Comparison of ENCODE assay signal across 27 mouse cellular contexts in genomic region chr1:172129780-172130179, GRCm38 (mm10).
"Had no signal": no experiment of that assay in that cellular context is flagged by ENCODE, and none has a peak within 500 bp of the region (broad histone marks: within the 10 kb centered on the region; RNA-seq: fewer than 3 reads in every experiment).

No protein-coding gene starts in this region.

- H3K4me2 ChIP-seq: embryonic facial prominence, embryonic 12.5 days; embryonic facial prominence, embryonic 13.5 days; embryonic facial prominence, embryonic 15.5 days; forebrain, embryonic 12.5 days; forebrain, embryonic 13.5 days; forebrain, embryonic 15.5 days had no signal

- H3K27me3 ChIP-seq: embryonic facial prominence, embryonic 12.5 days; embryonic facial prominence, embryonic 13.5 days; embryonic facial prominence, embryonic 15.5 days; forebrain, embryonic 12.5 days; forebrain, embryonic 13.5 days; forebrain, embryonic 15.5 days had no signal

- DNase-seq: cerebellum, adult 2 months; cerebellum, adult 8-10 months; cerebellum, adult 9-10 months; cerebellum, adult 9-11 months; cerebellum, postnatal 14 days; cerebellum, postnatal 25 days; cerebellum, postnatal 36 days; embryo, embryonic 11 days; gastrocnemius, adult 2 months; gastrocnemius, postnatal 10 days; gastrocnemius, postnatal 14 days; gastrocnemius, postnatal 25 days; gastrocnemius, postnatal 36 days; heart, adult 18-20 months; heart, adult 2 months had no signal

- H3K27ac ChIP-seq: embryonic facial prominence, embryonic 10.5 days; embryonic facial prominence, embryonic 12.5 days; embryonic facial prominence, embryonic 13.5 days; embryonic facial prominence, embryonic 15.5 days; forebrain, embryonic 10.5 days; forebrain, embryonic 12.5 days; forebrain, embryonic 13.5 days; forebrain, embryonic 15.5 days; gastrocnemius, adult 2 months; heart, adult 2 months had no signal

- H3K4me3 ChIP-seq: embryonic facial prominence, embryonic 10.5 days; embryonic facial prominence, embryonic 12.5 days; embryonic facial prominence, embryonic 13.5 days; embryonic facial prominence, embryonic 15.5 days; erythroblast, embryonic 14.5 days; forebrain, embryonic 10.5 days; forebrain, embryonic 12.5 days; forebrain, embryonic 13.5 days; forebrain, embryonic 15.5 days; gastrocnemius, adult 2 months; heart, adult 2 months had no signal

- H3K9ac ChIP-seq: embryonic facial prominence, embryonic 12.5 days; embryonic facial prominence, embryonic 13.5 days; embryonic facial prominence, embryonic 15.5 days; forebrain, embryonic 12.5 days; forebrain, embryonic 13.5 days; forebrain, embryonic 15.5 days; forebrain, postnatal 0 days had no signal

- H3K9me3 ChIP-seq: embryonic facial prominence, embryonic 10.5 days; embryonic facial prominence, embryonic 12.5 days; embryonic facial prominence, embryonic 13.5 days; embryonic facial prominence, embryonic 15.5 days; forebrain, embryonic 10.5 days; forebrain, embryonic 12.5 days; forebrain, embryonic 13.5 days; forebrain, embryonic 15.5 days had no signal

- ATAC-seq: forebrain, embryonic 13.5 days; forebrain, embryonic 14.5 days; forebrain, embryonic 15.5 days; forebrain, embryonic 16.5 days; forebrain, postnatal 0 days had no signal
